ENCODE assay signal across 14 mouse cellular contexts in the genomic region with DNA sequence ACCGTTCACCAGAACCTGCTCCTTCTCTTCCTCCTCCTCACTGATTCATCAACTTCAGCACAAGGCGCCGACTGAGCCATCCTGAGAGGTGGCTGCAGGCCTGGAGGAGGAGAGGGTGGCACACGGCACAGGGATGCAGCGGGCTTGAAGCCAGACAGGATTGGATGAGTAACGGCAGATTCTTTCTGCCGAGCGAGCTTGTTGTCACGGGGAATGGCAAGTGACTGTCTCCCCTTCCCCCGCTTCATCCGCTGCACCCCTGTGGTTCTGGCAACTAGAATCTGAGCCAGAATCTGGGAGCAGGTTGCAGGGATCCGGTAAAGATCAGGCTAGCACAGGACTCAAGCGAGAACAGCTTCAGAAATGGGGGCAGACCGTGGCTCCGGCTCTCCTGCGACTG. TPM values are rescaled to one million over a fixed set of nuclear protein-coding genes. Genes with fewer than 3 reads are reported as not detected.
DNase-seq lines count a peak whose midpoint lies in the region; ATAC-seq and TF ChIP-seq lines count a peak whose summit lies in the region.
"Had no signal": no experiment of that assay in that cellular context is flagged by ENCODE, and none has a peak within 500 bp of the region (broad histone marks: within the 10 kb centered on the region; RNA-seq: fewer than 3 reads in every experiment).

No protein-coding gene starts in this region.

- peak; percentile 23 for DNase-seq in hindbrain, postnatal 0 days (ENCODE audit: low spot score)
- DNase-seq in hindbrain, embryonic 14.5 days (ENCODE audit: low spot score), result no peak
- DNase-seq in cerebellum, adult 9-11 months, result peak; percentile 83
- DNase-seq in layer of hippocampus, postnatal 14 days (ENCODE audit: low spot score in 2 of 2), result peak; percentile 60 to 67
- peak; percentile 87 to 89 for DNase-seq in right cerebral cortex, adult 2 months (ENCODE audit: low spot score in 2 of 2)
- DNase-seq in kidney, postnatal 4 days, result no peak
- DNase-seq in testis, postnatal 14 days (ENCODE audit: low spot score), result no peak
- DNase-seq in thymus, postnatal 0 days (ENCODE audit: low spot score), result no peak
- DNase-seq: kidney, postnatal 10 days; liver, embryonic 13.5 days had no signal

- H3K4me2 ChIP-seq in hindbrain, postnatal 0 days (ENCODE audit: low read depth, low read length), result no peak overlapping the region
- H3K4me2 ChIP-seq in hindbrain, embryonic 14.5 days (replicated peaks), result no peak overlapping the region
- H3K4me2 ChIP-seq: liver, embryonic 13.5 days had no signal

- H3K27ac ChIP-seq in hindbrain, postnatal 0 days, result no peak overlapping the region
- H3K27ac ChIP-seq in hindbrain, embryonic 14.5 days, result no peak overlapping the region
- H3K27ac ChIP-seq: embryonic facial prominence, embryonic 10.5 days; liver, embryonic 13.5 days had no signal

- H3K27me3 ChIP-seq in hindbrain, postnatal 0 days (ENCODE audit: insufficient read depth, low read length), result peaks cover 12% of the 10 kb centered on the region; the same call in 1 of the 2 replicates
- H3K27me3 ChIP-seq in hindbrain, embryonic 14.5 days (ENCODE audit: control insufficient read depth, insufficient read depth, low read length), result peaks cover 50% of the 10 kb centered on the region

- H3K9me3 ChIP-seq in hindbrain, postnatal 0 days (ENCODE audit: low read length), result no peaks in the 10 kb centered on the region
- H3K9me3 ChIP-seq in hindbrain, embryonic 14.5 days (ENCODE audit: control insufficient read depth, low read length), result no peaks in the 10 kb centered on the region
- H3K9me3 ChIP-seq: embryonic facial prominence, embryonic 10.5 days; liver, embryonic 13.5 days; megakaryocyte, embryonic 14.5 days had no signal

- H3K9ac ChIP-seq in hindbrain, postnatal 0 days (replicated peaks; ENCODE audit: low read length), result no peak overlapping the region
- no peak overlapping the region for H3K9ac ChIP-seq in hindbrain, embryonic 14.5 days
- H3K9ac ChIP-seq: liver, embryonic 13.5 days had no signal

- ATAC-seq in hindbrain, postnatal 0 days, result no peak
- ATAC-seq in hindbrain, embryonic 14.5 days (ENCODE audit: low FRiP score), result no peak

- H3K36me3 ChIP-seq in hindbrain, postnatal 0 days (ENCODE audit: insufficient read depth, low read length), result no peaks in the 10 kb centered on the region
- H3K36me3 ChIP-seq in hindbrain, embryonic 14.5 days (replicated peaks; ENCODE audit: control insufficient read depth, insufficient read depth), result no peaks in the 10 kb centered on the region
- H3K36me3 ChIP-seq: embryonic facial prominence, embryonic 10.5 days; liver, embryonic 13.5 days had no signal

- WGBS in hindbrain, postnatal 0 days, result 36% methylated on average over 16 of the region's 16 CpGs
- 46% methylated on average over 16 of the region's 16 CpGs for WGBS in hindbrain, embryonic 14.5 days

- TF ChIP-seq CTCF in hindbrain, postnatal 0 days (IDR thresholded peaks at IDR 0.05; ENCODE audit: low read depth), result no peak

- peaks cover 6% of the 10 kb centered on the region; the same call in 1 of the 2 replicates for H3K4me1 ChIP-seq in hindbrain, postnatal 0 days (ENCODE audit: insufficient read depth, low read length)
- H3K4me1 ChIP-seq in hindbrain, embryonic 14.5 days (replicated peaks; ENCODE audit: control insufficient read depth, insufficient read depth, low read length), result no peaks in the 10 kb centered on the region; the same call in 1 of the 2 replicates

- H3K4me3 ChIP-seq in hindbrain, postnatal 0 days (ENCODE audit: low read length), result no peak overlapping the region
- no peak overlapping the region for H3K4me3 ChIP-seq in hindbrain, embryonic 14.5 days (replicated peaks; ENCODE audit: low read length)
- H3K4me3 ChIP-seq: embryonic facial prominence, embryonic 10.5 days; liver, embryonic 13.5 days; megakaryocyte, embryonic 14.5 days had no signal

RNA-seq across cellular contexts. Expression of gene Lyzl4, which starts 2.1 kb away (rescaled TPM):
- not detected in 2 replicates for total RNA-seq in hindbrain, postnatal 0 days (2014; rRNA removed)
- 0.23 and 0.46 TPM in 2 replicates for polyA plus RNA-seq in hindbrain, postnatal 0 days (2015; fragmentation: Nextera tagmentation; extraction: Ambion mirVana)
- 0.22 and 0.32 TPM in 2 replicates for polyA plus RNA-seq in hindbrain, embryonic 14.5 days (2014; fragmentation: Nextera tagmentation; extraction: Ambion mirVana)
- total RNA-seq in layer of hippocampus, postnatal 14 days (2021), result 1 to 10 TPM in 1 of 2 experiments, under 1 TPM in 1; 0.69 to 1.3 TPM
- polyA plus RNA-seq in thymus, postnatal 0 days (2015; fragmentation: Nextera tagmentation; extraction: Ambion mirVana), result 1.2 and 1.3 TPM in 2 replicates
- polyA plus RNA-seq: embryonic facial prominence, embryonic 10.5 days; hindbrain, embryonic 11.5 days; neural tube, embryonic 11.5 days had no signal

RNA-seq across cellular contexts. Expression of gene Vipr1, which starts 2.7 kb away (rescaled TPM):
- total RNA-seq in hindbrain, postnatal 0 days (2014; rRNA removed), result 1.3 and 1.4 TPM in 2 replicates
- 0.38 and 0.51 TPM in 2 replicates for polyA plus RNA-seq in hindbrain, postnatal 0 days (2015; fragmentation: Nextera tagmentation; extraction: Ambion mirVana)
- polyA plus RNA-seq in hindbrain, embryonic 14.5 days (2014; fragmentation: Nextera tagmentation; extraction: Ambion mirVana), result 0.40 and 0.59 TPM in 2 replicates
- total RNA-seq in layer of hippocampus, postnatal 14 days (2021), result 10 to 100 TPM; 10.6 TPM
- 1.3 and 1.4 TPM in 2 replicates for polyA plus RNA-seq in thymus, postnatal 0 days (2015; fragmentation: Nextera tagmentation; extraction: Ambion mirVana)

Comparison
In these comparisons a context has a peak if more than half of its experiments do, and no peak if none do; other contexts are left out.
1. DNase-seq: peak in hindbrain, postnatal 0 days (single experiment), cerebellum, adult 9-11 months (single experiment), layer of hippocampus, postnatal 14 days (2 of 2) and right cerebral cortex, adult 2 months (2 of 2); none in hindbrain, embryonic 14.5 days (single experiment), kidney, postnatal 4 days (0 of 2), testis, postnatal 14 days (single experiment) and thymus, postnatal 0 days (single experiment).